Mouse (Mus musculus) liver, postnatal 0 days (tissue): ENCODE results near the gene Cab39l.

Source experiments
- CTCF ChIP-seq: sonication (generic); IDR thresholded peaks from 2 replicates; pipeline ENCODE4 v1.5.1; 2016; ENCODE audit warnings: antibody characterized with exemption, low read depth
- EP300 ChIP-seq: IDR thresholded peaks from 2 replicates; pipeline ENCODE4 v1.6.1; 2016; ENCODE audit warnings: antibody characterized with exemption, low read depth, mild to moderate bottlenecking

GRCm38 (mm10) chr14:59506139-59506538 lies 65.4 kb downstream of the Cab39l start:
- no peak for TF ChIP-seq CTCF
- no peak for TF ChIP-seq EP300
